12 mouse cellular contexts compared by ENCODE assay signal in genomic region chr15:62132895-62133294, GRCm38 (mm10).
A peak's percentile ranks its signal among the peaks of the same experiment; 100 is the strongest.
DNase-seq lines count a peak whose midpoint lies in the region; ATAC-seq and TF ChIP-seq lines count a peak whose summit lies in the region.
"Had no signal": no experiment of that assay in that cellular context is flagged by ENCODE, and none has a peak within 500 bp of the region (broad histone marks: within the 10 kb centered on the region; RNA-seq: fewer than 3 reads in every experiment).

No protein-coding gene starts in this region.

- CTCF ChIA-PET in Patski (lab: Charles Lee) = interaction anchor here (0.9 kb wide), 1 partner anchor 23 kb away, joined by 3 read pairs; no protein-coding TSS in a partner anchor

- no peak for TF ChIP-seq CTCF in Patski (IDR thresholded peaks at IDR 0.05)

- peak; percentile 66 for DNase-seq in Patski (ENCODE audit: low read depth, low spot score)
- DNase-seq in kidney, adult 11 months = peak; percentile 84
- peak; percentile 79 for DNase-seq in kidney, postnatal 14 days
- DNase-seq in lung, postnatal 14 days = peak; percentile 28
- no peak for DNase-seq in right cerebral cortex, postnatal 4 days
- DNase-seq in ovary, postnatal 14 days (ENCODE audit: low spot score) = no peak
- DNase-seq in gastrocnemius, adult 8-10 months (ENCODE audit: low spot score in 2 of 2) = no peak
- DNase-seq: cerebellum, postnatal 25 days; left cerebral cortex, postnatal 4 days; thymus, adult 18-20 months had no signal

- ATAC-seq in Patski = peak; percentile 64
- ATAC-seq: CD4-positive, CD25-positive, alpha-beta regulatory T cell, adult 4 months; midbrain, embryonic 16.5 days had no signal

- POLR2A ChIA-PET in Patski (lab: Charles Lee) = interaction anchor here (0.5 to 1.2 kb wide), 3 partner anchors 13 to 73 kb away, joined by 3 read pairs; no protein-coding TSS in a partner anchor

- no peaks in the 10 kb centered on the region for H3K27me3 ChIP-seq in Patski

- in situ Hi-C loops in Patski (cut with MboI; ENCODE audit: low pct_unique_long_range_greater_than_20kb) = no loop called here

Comparison
In these comparisons a context has a peak if more than half of its experiments do, and no peak if none do; other contexts are left out.
1. DNase-seq: peak in Patski (single experiment), kidney, adult 11 months (single experiment), kidney, postnatal 14 days (single experiment) and lung, postnatal 14 days (single experiment); none in right cerebral cortex, postnatal 4 days (single experiment), ovary, postnatal 14 days (single experiment) and gastrocnemius, adult 8-10 months (0 of 2).